Mouse (Mus musculus) G1E (cell line): ENCODE measurements around the gene Pof1b. TPM values are rescaled to one million over a fixed set of nuclear protein-coding genes. Genes with fewer than 3 reads are reported as not detected.

ENCODE experiments used
- ATAC-seq: 2 replicates; pipeline ENCODE4 v1.8.0; 2016; ENCODE audit warnings: mild to moderate bottlenecking; ENCODE audit not compliant: insufficient number of reproducible peaks, poor library complexity, low FRiP score, severe bottlenecking; ENCODE audit errors: extremely low read depth
- DNase-seq: peaks from one replicate; pipeline ENCODE4 v3.0.0; 2012; ENCODE audit warnings: low spot score
- H3K27me3 ChIP-seq: 2 replicates; pipeline ENCODE4 v1.6.1; 2012; ENCODE audit warnings: mild to moderate bottlenecking, low read length, inconsistent platforms; ENCODE audit not compliant: insufficient read depth
- H3K36me3 ChIP-seq: replicated peaks from 2 replicates; pipeline ENCODE3; 2012; ENCODE audit warnings: mild to moderate bottlenecking, inconsistent platforms
- H3K4me1 ChIP-seq: 2 replicates; pipeline ENCODE4 v1.6.1; 2012; ENCODE audit warnings: low read depth, low read length, inconsistent platforms, mixed read lengths; ENCODE audit not compliant: insufficient read depth
- H3K4me3 ChIP-seq: 2 replicates; pipeline ENCODE4 v1.5.1; 2012; ENCODE audit warnings: low read depth, mild to moderate bottlenecking, inconsistent platforms, low read length, moderate library complexity, mixed read lengths
- H3K9me3 ChIP-seq: replicated peaks from 2 replicates; pipeline ENCODE4 v1.6.1; 2012; ENCODE audit warnings: inconsistent platforms
- CTCF ChIP-seq: IDR thresholded peaks from 2 replicates; pipeline ENCODE4 v1.5.1; 2012; ENCODE audit warnings: low read depth, low read length, inconsistent platforms, mixed read lengths
- GATA1 ChIP-seq: IDR thresholded peaks from 2 replicates; pipeline ENCODE4 v1.6.1; 2012; ENCODE audit warnings: borderline replicate concordance, low read length, inconsistent platforms, mixed read lengths
- GATA2 ChIP-seq: IDR thresholded peaks from 2 replicates; pipeline ENCODE4 v1.6.1; 2012; ENCODE audit warnings: low read depth, low read length, inconsistent platforms, borderline replicate concordance
- POLR2AphosphoS5 ChIP-seq: IDR thresholded peaks from 2 replicates; pipeline ENCODE4 v1.6.1; 2012; ENCODE audit warnings: low read depth, low read length, inconsistent platforms; ENCODE audit not compliant: insufficient replicate concordance
- TAL1 ChIP-seq: conservative IDR thresholded peaks from 2 replicates; pipeline ENCODE4 v1.6.1; 2012; ENCODE audit warnings: low read depth, low read length, inconsistent platforms, mixed read lengths
- polyA plus RNA-seq: library from polyadenylated mRNA; stranded (reverse); fragments of >175 nt; gene quantifications from 2 replicates; pipeline ENCODE4 v1.2.3, GENCODE M21; 2012
- total RNA-seq, 2 experiments: library from RNA; stranded (forward) in 1 of 2; stranded (reverse) in 1 of 2; fragments of 200-1000 nt in 1 of 2; fragments of >200 nt in 1 of 2; fragmentation: Nextera tagmentation in 1 of 2; gene quantifications; 2 replicates each; pipeline ENCODE4 v1.2.3; 2014 to 2017

Gene Pof1b
- total RNA-seq (2014; fragmentation: Nextera tagmentation) (not detected in 2 replicates), total RNA-seq (2017) (0.05 TPM in 1 of 2 replicates, not detected in the other), polyA plus RNA-seq (not detected in 2 replicates)

GRCm38 (mm10) chrX:112698508-112698907, at the start of gene Pof1b:
Pof1b (minus strand) TSS chrX:112698651.
- H3K9me3 ChIP-seq = no peaks in the 10 kb centered on the region
- no peak within 1 kb of the TSS for H3K4me3 ChIP-seq
- no peaks in the 10 kb centered on the region for H3K36me3 ChIP-seq
- DNase-seq = no peak
- ATAC-seq = no peak
- H3K4me1 ChIP-seq = no peaks in the 10 kb centered on the region
- TF ChIP-seq TAL1 (no peak), POLR2AphosphoS5 (no peak), GATA1 (no peak), CTCF (no peak), GATA2 (no peak)
- H3K27me3 ChIP-seq = no peaks in the 10 kb centered on the region

GRCm38 (mm10) chrX:112716587-112716986, 18.1 kb upstream of the Pof1b start:
- Histone ChIP-seq H3K9me3 (no peaks in the 10 kb centered on the region), H3K4me3 (no peak overlapping the region), H3K36me3 (no peaks in the 10 kb centered on the region), H3K27me3 (no peaks in the 10 kb centered on the region), H3K4me1 (no peaks in the 10 kb centered on the region)
- ATAC-seq (no peak), DNase-seq (no peak)
- TF ChIP-seq CTCF (no peak), TAL1 (no peak), GATA2 (no peak), GATA1 (no peak), POLR2AphosphoS5 (no peak)

- no peaks in the 10 kb centered on the region for H3K4me1 ChIP-seq
- H3K4me3 ChIP-seq = no peak overlapping the region
- H3K9me3 ChIP-seq = no peaks in the 10 kb centered on the region
- no peaks in the 10 kb centered on the region for H3K27me3 ChIP-seq
- no peaks in the 10 kb centered on the region for H3K36me3 ChIP-seq
- DNase-seq (no peak), ATAC-seq (no peak)
- no peak for TF ChIP-seq GATA2
- TF ChIP-seq POLR2AphosphoS5 = no peak
- no peak for TF ChIP-seq TAL1
- TF ChIP-seq GATA1 = no peak
- TF ChIP-seq CTCF = no peak
These were observed 4.1 kb downstream of the Pof1b start for GRCm38 (mm10) chrX:112694392-112694791.

GRCm38 (mm10) chrX:112680605-112681004, 17.8 kb downstream of the Pof1b start:
- DNase-seq (no peak), ATAC-seq (peak; percentile 96)
- Histone ChIP-seq H3K27me3 (no peaks in the 10 kb centered on the region), H3K4me1 (peaks cover 11% of the 10 kb centered on the region; the same call in 1 of the 2 replicates), H3K36me3 (no peaks in the 10 kb centered on the region), H3K4me3 (no peak overlapping the region), H3K9me3 (no peaks in the 10 kb centered on the region)
- TF ChIP-seq TAL1 (peak; percentile 80), GATA1 (no peak)

- Histone ChIP-seq H3K27me3 (no peaks in the 10 kb centered on the region), H3K4me1 (peaks cover 6% of the 10 kb centered on the region; the same call in 1 of the 2 replicates), H3K9me3 (no peaks in the 10 kb centered on the region), H3K4me3 (no peak overlapping the region), H3K36me3 (no peaks in the 10 kb centered on the region)
- TF ChIP-seq CTCF (no peak), GATA1 (no peak), POLR2AphosphoS5 (no peak), TAL1 (no peak), GATA2 (no peak)
- DNase-seq = no peak
- no peak for ATAC-seq
These were observed 22.9 kb downstream of the Pof1b start for GRCm38 (mm10) chrX:112675525-112675924.

GRCm38 (mm10) chrX:112601306-112602120, 96.9 kb downstream of the Pof1b start:
- H3K27me3 ChIP-seq = no peaks in the 10 kb centered on the region
- H3K36me3 ChIP-seq = no peaks in the 10 kb centered on the region
- TF ChIP-seq GATA2 = no peak
- no peak for TF ChIP-seq POLR2AphosphoS5
- TF ChIP-seq TAL1 = no peak
- TF ChIP-seq GATA1 = no peak
- no peak for TF ChIP-seq CTCF
- DNase-seq = no peak
- peaks cover 9% of the 10 kb centered on the region for H3K9me3 ChIP-seq
- ATAC-seq = no peak
- H3K4me3 ChIP-seq = no peak overlapping the region
- H3K4me1 ChIP-seq = no peaks in the 10 kb centered on the region
